Mouse (Mus musculus) bone marrow, adult 2 months (tissue): ENCODE data around the gene Me1.

Experiments used
- CTCF ChIP-seq: fragments of 200-500 bp; IDR thresholded peaks from 2 replicates; pipeline ENCODE4 v1.5.1; 2011; ENCODE audit warnings: low read length, control low read depth; ENCODE audit not compliant: control insufficient read depth, insufficient read depth
- POLR2A ChIP-seq: fragments of 200-500 bp; IDR thresholded peaks from 2 replicates; pipeline ENCODE4 v1.6.1; 2011; ENCODE audit warnings: low read depth, mild to moderate bottlenecking, control low read depth, low read length, borderline replicate concordance; ENCODE audit not compliant: control insufficient read depth

GRCm38 (mm10) chr9:86682844-86683243 lies 12.9 kb downstream of the Me1 start:
- TF ChIP-seq CTCF (no peak), POLR2A (no peak)
